Mouse (Mus musculus) bone marrow macrophage, adult 2 months (primary cell): Measurements from ENCODE around the gene Fut9.

Experiments
- CTCF ChIP-seq: IDR thresholded peaks from 2 replicates; pipeline ENCODE4 v1.5.1; 2012; ENCODE audit warnings: low read depth, mild to moderate bottlenecking, low read length, moderate library complexity
- POLR2A ChIP-seq: IDR thresholded peaks from 2 replicates; pipeline ENCODE4 v1.6.1; 2012; ENCODE audit warnings: mild to moderate bottlenecking, low read depth, low read length, borderline replicate concordance

- no peak for TF ChIP-seq CTCF
- no peak for TF ChIP-seq POLR2A
These were observed 206 bp upstream of the Fut9 start for GRCm38 (mm10) chr4:25800284-25800616.
